Mouse (Mus musculus): ENCODE measurements around the gene Fdxr.

GRCm38 (mm10) chr11:115226811-115227491 is 49.9 kb downstream of the Fdxr start:
- TF ChIP-seq POLR2A (IDR thresholded peaks at IDR 0.05; ENCODE audit: low read depth, low read length) (no peak), CTCF (IDR thresholded peaks at IDR 0.05; ENCODE audit: extremely low read depth, insufficient read length, insufficient replicate concordance, low read depth, low read length) (no peak)

All from small intestine, adult 2 months (tissue).